Mouse (Mus musculus): ENCODE measurements around the gene Slc34a3.
"Not testable (repeated sequence)": the region's sequence is repeated elsewhere in the genome, so short reads cannot be mapped to it uniquely, and the experiment has no call there.

The Slc34a3 gene

GRCm38 (mm10) chr2:25234050-25234449 lies at the start of gene Slc34a3:
TSS of gene Slc34a3 (minus strand) at chr2:25234364.
- DNase-seq (ENCODE audit: low spot score) = no peak

GRCm38 (mm10) chr2:25278928-25279882 lies 45.0 kb upstream of the Slc34a3 start:
- no peak for DNase-seq (ENCODE audit: low spot score)

GRCm38 (mm10) chr2:25273010-25273409 lies 38.8 kb upstream of the Slc34a3 start:
- no peak for DNase-seq (ENCODE audit: low spot score)

- no peak for DNase-seq (ENCODE audit: low spot score)
Measured at GRCm38 (mm10) chr2:25272515-25272914, 38.4 kb upstream of the Slc34a3 start.

- DNase-seq (ENCODE audit: low spot score) = peak; percentile 96
Measured at GRCm38 (mm10) chr2:25271827-25272511, 37.8 kb upstream of the Slc34a3 start, which contains the start of the genes Ssna1 and Anapc2. TSS of gene Ssna1 (minus strand) at chr2:25272438. TSS of gene Anapc2 (plus strand) at chr2:25272478.

GRCm38 (mm10) chr2:25267746-25268309 lies 33.7 kb upstream of the Slc34a3 start:
- DNase-seq (ENCODE audit: low spot score) = no peak

- DNase-seq (ENCODE audit: low spot score) = no peak
Measured at GRCm38 (mm10) chr2:25267241-25267640, 33.1 kb upstream of the Slc34a3 start.

GRCm38 (mm10) chr2:25266720-25267119 lies 32.6 kb upstream of the Slc34a3 start:
- DNase-seq (ENCODE audit: low spot score) = no peak

- no peak for DNase-seq (ENCODE audit: low spot score)
Measured at GRCm38 (mm10) chr2:25265897-25266656, 31.9 kb upstream of the Slc34a3 start.

GRCm38 (mm10) chr2:25264851-25265250 lies 30.7 kb upstream of the Slc34a3 start:
- no peak for DNase-seq (ENCODE audit: low spot score)

GRCm38 (mm10) chr2:25264286-25264660 lies 30.1 kb upstream of the Slc34a3 start:
- DNase-seq (ENCODE audit: low spot score) = no peak

- no peak for DNase-seq (ENCODE audit: low spot score)
Measured at GRCm38 (mm10) chr2:25263623-25264285, 29.6 kb upstream of the Slc34a3 start.

- DNase-seq (ENCODE audit: low spot score) = no peak
Measured at GRCm38 (mm10) chr2:25262795-25263622, 28.8 kb upstream of the Slc34a3 start.

- peak; percentile 96 for DNase-seq (ENCODE audit: low spot score)
Measured at GRCm38 (mm10) chr2:25262291-25262767, 28.2 kb upstream of the Slc34a3 start, which contains the start of gene Tprn. TSS of gene Tprn (plus strand) at chr2:25262618.

- DNase-seq (ENCODE audit: low spot score) = no peak
Measured at GRCm38 (mm10) chr2:25261870-25262269, 27.7 kb upstream of the Slc34a3 start.

GRCm38 (mm10) chr2:25258887-25259286 lies 24.7 kb upstream of the Slc34a3 start:
- no peak for DNase-seq (ENCODE audit: low spot score)

- DNase-seq (ENCODE audit: low spot score) = not testable (repeated sequence)
Measured at GRCm38 (mm10) chr2:25257250-25257649, 23.1 kb upstream of the Slc34a3 start.

GRCm38 (mm10) chr2:25256443-25257109 lies 22.4 kb upstream of the Slc34a3 start:
- DNase-seq (ENCODE audit: low spot score) = not testable (repeated sequence)

GRCm38 (mm10) chr2:25255284-25255779 lies 21.2 kb upstream of the Slc34a3 start, which contains the start of gene Tmem203:
TSS of gene Tmem203 (plus strand) at chr2:25255439.
- no peak for DNase-seq (ENCODE audit: low spot score)
